Mouse (Mus musculus) cerebellum, postnatal 25 days (tissue): Measurements from ENCODE around the gene Tbx2.
A peak's percentile ranks its signal among the peaks of the same experiment; 100 is the strongest.

ENCODE experiments used
- DNase-seq, 2 experiments: peaks; one replicate each; pipeline ENCODE4 v3.0.0; 2021; ENCODE audit warnings: mixed read lengths in 2 of 2

The Tbx2 gene

GRCm38 (mm10) chr11:85887801-85888450, 55.6 kb downstream of the Tbx2 start:
- no peak for DNase-seq

- no peak for DNase-seq
Observed at GRCm38 (mm10) chr11:85888451-85888961, 56.2 kb downstream of the Tbx2 start.

- DNase-seq, result no peak
Observed at GRCm38 (mm10) chr11:85889056-85889729, 56.8 kb downstream of the Tbx2 start.

GRCm38 (mm10) chr11:85889730-85890562, 57.6 kb downstream of the Tbx2 start:
- no peak for DNase-seq

- DNase-seq, result peak in 1 of 2 experiments; percentile 21
Observed at GRCm38 (mm10) chr11:85890563-85890845, 58.2 kb downstream of the Tbx2 start.

GRCm38 (mm10) chr11:85891010-85891691, 58.8 kb downstream of the Tbx2 start:
- DNase-seq, result no peak
